Mouse (Mus musculus) heart, adult 11 months (tissue): ENCODE measurements around the gene Ifi47.
"Not testable (repeated sequence)": the region's sequence is repeated elsewhere in the genome, so short reads cannot be mapped to it uniquely, and the experiment has no call there.

ENCODE experiments used
- DNase-seq: peaks from one replicate; pipeline ENCODE4 v3.0.0; 2022

Gene Ifi47

DNA sequence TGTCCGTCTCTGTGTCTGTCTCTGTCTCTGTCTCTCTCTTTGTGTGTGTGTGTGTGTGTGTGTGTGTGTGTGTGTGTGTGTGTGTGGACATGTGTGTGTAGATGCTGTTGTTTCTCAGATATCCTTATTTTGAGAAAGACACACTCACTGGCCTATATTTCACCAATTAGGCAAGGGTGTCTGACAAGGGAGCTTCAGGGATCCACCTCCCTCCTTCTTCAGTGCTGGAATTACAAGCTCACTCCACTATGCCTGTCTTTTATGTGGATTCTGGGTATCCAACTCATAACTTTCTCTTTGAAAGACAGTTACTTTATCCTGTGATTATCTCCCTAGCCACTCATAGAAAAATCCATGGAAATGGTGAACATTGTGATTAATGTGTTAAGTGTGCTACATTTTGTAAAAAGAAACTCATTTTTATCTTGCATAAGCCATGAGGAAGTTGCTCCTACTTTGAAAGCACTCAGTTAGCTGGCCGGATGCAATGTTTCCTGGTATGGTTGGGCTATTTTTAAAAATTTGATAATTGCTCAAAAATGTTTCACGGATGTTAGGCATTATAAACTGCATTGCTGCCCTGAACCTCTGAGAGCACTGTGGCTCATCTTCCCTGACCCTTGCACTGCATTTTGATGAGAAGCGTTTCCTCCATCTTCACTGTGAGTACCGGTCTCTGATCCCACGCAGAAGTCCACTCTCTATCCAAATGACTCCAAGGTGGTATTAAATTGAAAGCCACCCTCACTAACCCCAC lies at the start of gene Ifi47:
Gene Ifi47, plus strand, starts transcription at position 587 of the 757 bp plus-strand sequence.
- DNase-seq = peak; percentile 97

- DNase-seq = not testable (repeated sequence)
Measured at GRCm38 (mm10) chr11:49050064-49050463, 26.3 kb upstream of the Ifi47 start.

DNA sequence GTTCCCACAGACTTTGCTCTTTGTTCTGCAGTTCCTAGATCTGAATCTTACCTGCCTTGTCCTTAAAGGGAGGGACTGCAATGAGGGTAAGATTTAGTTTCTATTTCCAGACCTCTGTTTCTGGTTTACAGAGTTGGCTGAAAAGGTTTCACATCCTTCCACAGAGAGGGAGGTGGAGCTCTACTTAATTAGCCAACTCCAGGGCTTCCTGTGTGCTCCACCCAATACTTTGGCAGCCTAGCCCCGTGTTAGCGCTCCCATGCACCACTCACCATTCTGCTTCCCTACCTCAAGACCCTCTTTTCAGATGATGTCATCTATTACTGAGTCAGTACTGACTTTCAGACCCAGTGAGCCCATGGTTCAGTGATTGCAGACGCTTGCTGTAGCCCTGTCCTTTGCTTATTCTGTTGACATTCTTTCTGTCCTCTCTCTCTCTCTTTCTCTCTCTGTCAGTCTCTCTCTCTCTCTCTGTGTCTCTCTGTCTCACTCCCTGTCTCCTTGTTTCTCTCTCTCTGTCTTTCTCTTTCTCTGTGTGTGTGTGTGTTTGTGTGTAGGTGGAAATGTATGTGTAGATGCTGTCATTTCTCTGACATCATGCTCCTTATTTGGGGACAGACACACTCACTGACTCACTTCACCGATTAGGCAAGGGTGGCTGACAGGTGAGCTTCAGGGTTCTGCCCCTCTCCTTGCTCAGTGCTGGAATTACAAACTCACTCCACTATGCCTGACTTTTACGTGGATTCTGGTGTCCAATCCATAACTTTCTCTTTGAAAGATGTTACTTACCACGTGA lies 25.1 kb upstream of the Ifi47 start, which contains the start of gene 9930111J21Rik2:
Gene 9930111J21Rik2, minus strand, starts transcription at position 150 of the 799 bp plus-strand sequence.
- not testable (repeated sequence) for DNase-seq

GRCm38 (mm10) chr11:49051894-49052293 lies 24.5 kb upstream of the Ifi47 start:
- not testable (repeated sequence) for DNase-seq

DNA sequence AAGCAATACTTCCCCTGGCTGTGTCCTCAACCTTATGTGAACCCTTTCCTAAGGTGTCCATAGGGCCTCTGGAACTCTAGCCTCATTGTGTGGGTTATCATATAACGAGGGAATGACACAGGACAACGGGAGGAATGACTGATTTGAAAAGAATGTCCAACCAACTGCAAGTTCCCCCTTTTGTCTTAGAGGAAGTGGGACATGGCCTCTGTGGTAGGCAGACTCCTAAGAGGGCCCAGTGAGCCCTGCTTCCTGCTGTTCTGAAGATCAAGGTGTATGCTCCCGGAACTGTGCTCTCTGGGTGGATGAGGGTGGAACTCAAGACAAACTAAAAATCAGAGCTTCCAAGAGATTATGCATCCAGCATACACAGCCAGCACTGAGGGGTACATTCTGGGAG lies 16.3 kb upstream of the Ifi47 start:
- peak; percentile 72 for DNase-seq

GRCm38 (mm10) chr11:49061865-49062264 lies 14.5 kb upstream of the Ifi47 start:
- peak; percentile 49 for DNase-seq

DNA sequence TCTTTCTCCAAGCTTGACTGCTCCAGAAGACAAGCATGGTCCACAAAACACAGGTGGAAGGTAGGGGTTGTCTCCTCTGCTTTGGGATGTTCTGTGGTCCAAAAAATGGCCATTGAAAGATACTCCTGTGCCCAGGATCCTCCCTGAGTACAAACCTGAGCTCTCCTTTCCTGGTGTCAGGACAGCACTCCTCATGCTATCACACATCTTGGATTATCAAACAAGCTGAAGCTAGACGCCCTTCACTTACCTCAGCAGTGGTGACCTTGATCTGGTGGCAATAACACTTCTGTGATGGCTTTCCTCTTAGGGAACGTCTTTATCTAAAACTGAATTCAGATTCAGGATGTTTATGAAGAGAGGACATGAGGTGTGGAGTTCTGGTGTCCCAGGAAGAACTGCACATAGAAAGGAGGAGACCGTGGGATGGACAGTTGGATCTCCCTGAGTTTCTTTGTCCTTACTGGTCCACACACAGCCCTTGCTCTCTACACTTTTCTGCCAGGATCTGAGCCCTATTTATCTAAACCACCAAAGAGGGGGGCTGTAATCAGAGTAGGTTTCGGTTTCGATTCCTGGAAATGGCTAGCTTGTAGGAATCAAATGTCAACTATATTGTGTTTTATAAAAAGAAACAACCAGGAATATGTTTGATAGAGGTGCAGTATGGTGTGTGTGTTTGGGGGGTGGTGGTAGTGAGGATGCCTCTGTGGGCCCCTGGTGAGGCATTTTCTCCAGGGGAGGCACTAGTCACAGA lies 12.5 kb upstream of the Ifi47 start, which contains the start of gene Tgtp2:
Gene Tgtp2, minus strand, starts transcription at position 494 of the 757 bp plus-strand sequence.
- DNase-seq = peak; percentile 92

DNA sequence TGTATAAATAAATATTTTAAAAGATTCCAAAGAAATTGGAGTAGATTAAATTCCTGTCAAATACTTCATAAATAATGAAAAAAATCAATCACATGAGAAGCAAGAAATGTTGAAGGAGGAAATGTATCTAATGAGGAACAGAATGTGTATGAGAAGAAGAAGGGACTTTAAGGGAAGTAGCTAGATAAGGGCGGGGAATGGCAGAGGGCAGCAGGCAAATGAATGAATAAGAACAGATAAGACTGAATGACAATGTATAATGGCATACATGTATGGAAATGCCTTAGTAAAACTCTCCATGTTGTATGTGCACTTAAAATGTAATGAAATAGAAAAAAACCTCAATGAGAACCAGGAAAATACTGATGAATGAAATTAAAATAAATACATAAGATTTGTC lies 8.0 kb upstream of the Ifi47 start:
- DNase-seq = no peak

DNA sequence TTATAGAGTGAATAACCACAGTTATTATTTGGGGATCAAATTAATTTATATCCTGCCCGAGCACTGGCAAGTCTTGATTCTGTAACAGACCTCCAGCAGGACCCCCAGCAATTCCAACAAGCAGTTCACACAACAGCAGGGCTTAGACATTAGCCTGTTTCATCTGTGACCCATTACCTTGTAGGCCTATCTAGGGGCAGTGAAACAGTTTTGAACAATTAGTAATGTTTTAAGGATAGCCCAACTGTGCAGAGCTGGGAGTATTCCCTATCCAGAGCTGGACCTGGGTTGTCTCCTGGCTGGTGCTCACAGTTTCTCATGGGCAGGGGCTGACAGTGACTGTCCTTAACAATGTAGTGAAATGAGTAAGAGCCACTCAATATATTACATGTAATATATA lies 625 bp downstream of the Ifi47 start:
- peak; percentile 57 for DNase-seq

GRCm38 (mm10) chr11:49078719-49079118 lies 2.3 kb downstream of the Ifi47 start:
- peak; percentile 42 for DNase-seq

- DNase-seq = peak; percentile 82
Measured at GRCm38 (mm10) chr11:49080636-49081035, 4.2 kb downstream of the Ifi47 start.

GRCm38 (mm10) chr11:49081356-49081755 lies 5.0 kb downstream of the Ifi47 start:
- peak; percentile 83 for DNase-seq

DNA sequence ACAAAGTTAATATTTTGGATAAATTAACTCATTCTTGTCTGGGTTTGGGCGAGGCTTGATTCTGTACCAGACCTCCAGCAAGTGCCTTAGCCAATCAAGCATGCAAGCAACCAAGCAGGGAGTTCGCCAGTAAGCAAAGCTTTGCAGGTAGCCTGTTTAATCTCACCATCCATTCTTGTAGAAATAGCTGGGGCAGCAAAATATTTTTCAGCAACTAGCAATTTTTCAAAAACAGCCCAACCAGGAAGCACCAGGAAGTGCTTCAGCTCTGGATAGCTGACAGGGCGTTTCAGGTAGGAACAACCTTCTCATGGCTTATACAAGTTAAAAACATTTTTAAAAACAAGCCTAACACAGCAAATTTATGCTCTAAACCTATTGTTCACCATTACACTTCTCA lies 5.5 kb downstream of the Ifi47 start:
- DNase-seq = peak; percentile 88

DNA sequence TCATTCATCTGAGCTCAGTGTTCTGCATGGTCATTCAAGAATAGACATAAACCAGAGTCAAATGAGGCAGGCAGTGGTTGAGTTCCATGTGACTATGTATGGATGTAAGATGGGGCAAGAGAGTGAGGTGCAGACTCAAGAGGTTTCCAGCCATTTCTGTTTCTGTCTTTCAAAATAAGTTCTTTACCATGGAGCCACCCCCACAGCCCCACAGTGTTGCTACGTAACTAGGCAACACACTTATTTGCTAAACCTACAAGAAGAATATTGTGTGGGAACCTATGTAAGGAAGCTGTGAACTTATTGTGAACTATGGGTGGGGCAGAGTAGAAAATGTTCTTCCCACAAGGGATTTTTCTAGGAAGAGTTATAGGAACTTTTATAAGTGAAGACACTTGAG lies 6.8 kb downstream of the Ifi47 start:
- peak; percentile 84 for DNase-seq

DNA sequence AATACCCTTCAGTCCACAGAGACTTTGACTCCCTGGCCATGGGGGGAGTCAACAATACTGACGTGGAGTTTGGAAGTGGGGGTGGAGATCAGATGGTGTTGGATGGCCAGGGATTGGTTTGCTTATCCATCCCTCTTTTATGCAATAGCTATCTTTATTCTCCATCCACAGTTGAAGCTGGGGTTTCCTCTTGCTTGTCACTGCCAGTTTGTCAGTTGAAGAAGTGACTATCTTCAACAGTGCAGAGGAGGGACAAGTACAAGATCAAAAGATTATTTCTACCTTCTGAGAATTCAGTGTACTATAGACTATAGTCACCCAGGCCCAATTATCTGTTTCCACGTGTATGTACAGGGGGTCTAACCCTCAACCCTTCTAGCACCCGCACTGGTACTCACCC lies 7.4 kb downstream of the Ifi47 start:
- peak; percentile 79 for DNase-seq

GRCm38 (mm10) chr11:49084385-49084784 lies 8.0 kb downstream of the Ifi47 start:
- peak; percentile 71 for DNase-seq

DNA sequence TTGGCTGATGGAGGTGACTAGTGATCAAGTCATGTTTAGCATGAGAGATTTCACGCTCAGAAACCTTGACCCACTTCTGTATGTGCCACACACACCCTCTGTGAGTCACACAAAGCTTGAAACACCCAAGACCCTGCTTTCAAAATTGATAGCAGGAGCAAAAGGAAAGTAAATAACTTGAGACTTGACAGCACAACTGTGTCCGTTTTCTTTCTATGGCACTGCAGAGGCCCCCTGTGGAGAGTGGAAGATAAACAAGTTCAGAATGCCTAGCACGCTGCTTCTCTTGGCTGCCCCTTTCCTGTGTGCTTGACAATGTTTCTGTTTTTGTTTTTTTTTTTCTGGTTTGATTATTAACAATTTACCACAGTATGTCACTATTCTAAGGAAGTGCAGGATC lies 8.5 kb downstream of the Ifi47 start:
- peak; percentile 87 for DNase-seq

DNA sequence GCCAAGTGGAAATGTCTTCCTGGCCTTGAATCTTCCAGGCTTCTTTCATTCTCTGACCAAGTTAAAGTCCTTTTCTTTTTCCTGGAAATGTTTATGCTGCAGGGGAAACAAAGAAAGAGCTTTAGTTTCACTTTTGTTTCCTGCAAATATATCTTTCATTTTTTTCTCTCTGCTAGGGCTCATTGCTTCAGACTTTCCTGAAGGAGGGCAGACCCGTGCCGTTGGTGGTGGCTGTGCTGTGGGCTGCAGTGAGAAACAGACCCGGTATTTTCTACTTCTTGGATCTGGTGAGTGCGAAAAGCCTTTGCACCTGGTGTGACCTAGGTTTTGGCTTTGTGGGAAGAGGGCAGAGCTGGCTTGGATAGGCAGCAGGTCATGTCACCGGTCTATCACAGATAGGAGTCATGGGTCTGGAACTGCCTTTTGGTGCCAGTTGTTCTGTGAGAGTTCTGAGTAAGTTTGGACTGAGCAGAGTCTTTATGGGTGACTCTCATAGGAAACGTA lies 10.5 kb downstream of the Ifi47 start:
- DNase-seq = peak; percentile 90

DNA sequence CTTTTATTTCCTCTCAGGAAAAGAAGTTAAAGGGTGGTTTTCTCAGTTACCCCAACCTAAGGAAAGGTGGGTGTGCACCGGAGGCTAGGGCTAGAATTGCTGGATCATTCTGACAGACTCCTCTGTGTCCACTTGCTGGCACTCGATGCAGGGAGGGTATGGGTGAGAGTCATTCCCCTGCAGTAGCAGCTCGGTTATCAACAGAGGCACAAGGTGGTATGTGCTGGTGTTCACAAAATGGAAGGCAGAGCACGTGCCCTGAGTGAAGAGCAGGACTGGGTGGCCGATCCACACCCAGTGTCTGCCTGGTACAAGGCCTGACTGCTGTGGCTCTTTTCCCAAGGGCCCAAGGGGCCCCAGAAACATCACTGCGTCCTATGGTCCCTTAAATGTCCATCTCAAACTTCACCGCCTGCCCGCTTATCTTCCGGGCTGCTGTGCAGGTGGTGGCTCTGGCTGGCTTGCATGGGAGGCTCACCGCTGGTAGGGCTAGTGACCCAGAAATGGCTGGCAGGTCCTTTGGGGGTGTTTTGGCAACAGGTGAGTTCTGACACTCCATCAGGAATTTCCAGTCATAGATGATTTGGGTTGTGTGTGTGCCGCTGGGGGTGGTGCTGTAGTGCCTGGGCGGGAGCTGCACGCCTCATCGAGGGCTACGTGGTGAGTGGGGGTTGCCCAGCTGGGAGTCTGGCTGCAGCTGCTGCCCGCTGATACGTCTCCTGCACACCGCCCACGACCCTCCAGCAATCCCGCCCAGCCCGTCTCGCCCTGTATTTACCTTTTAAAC lies 11.6 kb downstream of the Ifi47 start:
- DNase-seq = peak; percentile 95

GRCm38 (mm10) chr11:49088990-49089652 lies 12.7 kb downstream of the Ifi47 start:
- peak; percentile 31 for DNase-seq

DNA sequence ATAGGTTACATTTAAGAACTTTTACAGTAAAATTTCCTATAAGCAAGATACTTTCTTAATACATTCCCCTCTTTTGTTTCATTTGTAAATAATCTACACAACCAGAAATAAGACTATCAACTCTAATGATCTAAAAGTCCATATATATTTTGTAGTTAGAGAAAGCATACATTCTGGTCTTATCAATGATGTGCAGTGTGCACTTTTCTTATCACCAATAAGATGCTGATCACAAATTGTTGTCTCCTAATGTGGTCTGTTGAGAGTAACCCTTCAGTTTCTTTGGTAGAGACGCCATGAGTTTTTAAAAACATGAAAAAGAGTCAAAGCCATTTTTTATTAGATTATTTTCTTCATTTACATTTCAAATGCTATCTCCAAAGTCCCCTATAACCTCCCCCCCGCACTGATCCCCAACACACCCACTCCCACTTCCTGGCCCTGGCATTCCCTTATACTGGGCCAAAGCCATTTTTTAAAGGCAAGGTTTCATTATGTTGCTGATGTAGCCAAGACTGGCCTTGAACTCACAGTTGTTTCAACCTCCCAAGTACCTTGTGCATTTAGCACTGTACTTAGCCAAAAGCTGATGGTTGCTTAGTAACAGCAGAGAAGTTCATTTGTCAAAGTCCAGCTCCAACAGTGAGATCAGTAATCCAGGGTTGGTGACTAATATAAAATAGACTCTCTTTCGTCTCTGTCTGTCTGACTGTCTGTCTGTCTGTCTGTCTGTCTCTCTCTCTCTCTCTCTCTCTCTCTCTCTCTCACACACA lies 13.5 kb downstream of the Ifi47 start:
- DNase-seq = peak; percentile 44
